Mouse (Mus musculus) macrophage (primary cell): Measurements from ENCODE around the gene Hectd2. TPM values are rescaled to one million over a fixed set of nuclear protein-coding genes. Genes with fewer than 3 reads are reported as not detected.

ENCODE experiments used
- H3K27ac ChIP-seq: fragments of 350-480 bp; formaldehyde crosslinking; 2 replicates; pipeline ENCODE4 v1.9.0; 2021
- H3K36me3 ChIP-seq: fragments of 350-480 bp; formaldehyde crosslinking; 2 replicates; pipeline ENCODE4 v1.9.0; 2021; ENCODE audit errors: inconsistent target
- H3K4me3 ChIP-seq: fragments of 350-480 bp; formaldehyde crosslinking; 2 replicates; pipeline ENCODE4 v1.9.0; 2021; ENCODE audit errors: inconsistent target
- H3K79me2 ChIP-seq: fragments of 350-480 bp; formaldehyde crosslinking; 2 replicates; pipeline ENCODE4 v1.9.0; 2021; ENCODE audit errors: inconsistent target
- WGBS: methylation state at CpG from one replicate; pipeline ENCODE4 v1.1.7; 2026; ENCODE audit warnings: inconsistent platforms; ENCODE audit not compliant: missing documents; 5-methylcytosine and 5-hydroxymethylcytosine counted together
- polyA plus RNA-seq: library from polyadenylated mRNA; stranded (reverse); fragments of 250-400 nt; gene quantifications from 3 replicates; pipeline ENCODE4 v1.2.4, GENCODE M21; 2018; ENCODE audit warnings: inconsistent platforms
- total RNA-seq, 78 experiments: library from RNA; depleted of rRNA; stranded (reverse); fragments of 250-400 nt; gene quantifications; 1 replicate in 9 of 78; 2 replicates in 24 of 78; 3 replicates in 43 of 78; 4 replicates in 2 of 78; pipeline ENCODE4 v1.2.4; 2018; ENCODE audit warnings: inconsistent platforms in 56 of 78

The Hectd2 gene
- total RNA-seq (2018; cell fraction: chromatin; rRNA removed), result 1 to 10 TPM; 1.3 to 9.6 (median 2.1) TPM
- total RNA-seq (2018; cell fraction: cytosol; rRNA removed), result under 1 TPM; 0.07 to 0.67 (median 0.27) TPM
- 10 to 100 TPM in 1 of 26 experiments, 1 to 10 TPM in 23, under 1 TPM in 2; 0.75 to 17.9 (median 1.8) TPM for total RNA-seq (2018; cell fraction: nucleus; rRNA removed)
- polyA plus RNA-seq, result 0.22 to 0.38 TPM (median 0.24 TPM) in 3 replicates

- 2% methylated on average over 64 of the region's 92 CpGs for WGBS
- Histone ChIP-seq H3K36me3 (no peaks in the 10 kb centered on the region), H3K27ac (no peak within 1 kb of the TSS), H3K4me3 (peak within 1 kb of the TSS; percentile 59), H3K79me2 (no peaks in the 10 kb centered on the region)
These were observed at the start of gene Hectd2 for GRCm38 (mm10) chr19:36554046-36554784. Gene Hectd2, plus strand, starts transcription at chr19:36554639.

DNA sequence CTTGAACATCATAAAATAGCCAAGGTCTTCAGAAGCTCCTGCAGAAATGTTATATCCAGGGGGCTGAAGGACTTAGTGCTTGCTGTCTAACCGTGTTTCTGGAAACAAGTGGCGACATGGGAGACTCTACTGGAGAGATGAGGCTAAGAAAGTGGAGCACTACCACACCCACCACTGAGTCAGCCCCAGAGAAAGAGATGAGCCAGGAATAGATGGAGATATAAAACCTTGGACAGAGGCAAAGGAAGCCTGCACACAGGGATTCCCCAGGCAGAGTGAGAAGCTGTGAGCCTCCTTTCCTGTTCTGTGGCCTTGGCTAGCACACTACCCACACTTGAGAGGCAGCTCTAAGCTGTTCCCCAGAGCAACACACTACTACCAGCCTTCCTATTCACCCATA is 49.7 kb upstream of the Hectd2 start:
- Histone ChIP-seq H3K79me2 (no peaks in the 10 kb centered on the region), H3K27ac (no peak overlapping the region), H3K36me3 (no peaks in the 10 kb centered on the region), H3K4me3 (no peak overlapping the region)
- whole genome bisulfite sequencing, result 100% methylated on average over 2 of the region's 2 CpGs

GRCm38 (mm10) chr19:36511305-36511704 is 43.1 kb upstream of the Hectd2 start:
- no peak overlapping the region for H3K4me3 ChIP-seq
- no peaks in the 10 kb centered on the region for H3K36me3 ChIP-seq
- H3K27ac ChIP-seq, result no peak overlapping the region
- no peaks in the 10 kb centered on the region for H3K79me2 ChIP-seq
- 62% methylated on average over 1 of the region's 1 CpGs for WGBS

DNA sequence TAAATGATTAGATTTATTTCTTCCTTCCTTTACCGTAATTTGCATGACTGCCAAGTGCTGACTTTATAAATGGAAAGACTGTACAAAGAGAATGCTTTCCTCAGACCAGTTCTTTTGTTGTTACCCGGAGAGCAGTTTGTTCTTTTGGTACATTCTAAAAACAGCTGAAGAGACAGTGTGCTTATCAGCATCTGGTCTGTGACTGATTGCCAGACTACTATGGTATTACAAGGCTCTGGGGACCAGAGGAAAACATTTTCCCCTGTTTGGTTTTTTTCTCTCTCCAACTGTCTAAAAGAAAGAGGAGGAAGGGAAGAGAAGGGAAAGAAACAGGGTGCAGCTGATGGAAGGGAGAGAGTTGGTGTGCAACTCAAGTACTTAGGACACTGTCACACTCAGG is 36.0 kb upstream of the Hectd2 start:
- Histone ChIP-seq H3K36me3 (no peaks in the 10 kb centered on the region), H3K79me2 (no peaks in the 10 kb centered on the region), H3K27ac (no peak overlapping the region), H3K4me3 (no peak overlapping the region)
- WGBS, result 20% methylated on average over 2 of the region's 2 CpGs

- H3K36me3 ChIP-seq, result no peaks in the 10 kb centered on the region
- H3K4me3 ChIP-seq, result no peak overlapping the region
- no peak overlapping the region for H3K27ac ChIP-seq
- WGBS, result 94% methylated on average over 2 of the region's 2 CpGs
- H3K79me2 ChIP-seq, result no peaks in the 10 kb centered on the region
These were observed 32.9 kb upstream of the Hectd2 start for GRCm38 (mm10) chr19:36521568-36521967.

- no peak overlapping the region for H3K27ac ChIP-seq
- no peaks in the 10 kb centered on the region for H3K36me3 ChIP-seq
- no peaks in the 10 kb centered on the region for H3K79me2 ChIP-seq
- no peak overlapping the region for H3K4me3 ChIP-seq
- WGBS, result 3% methylated on average over 3 of the region's 3 CpGs
These were observed 31.8 kb upstream of the Hectd2 start for GRCm38 (mm10) chr19:36522558-36523195.

DNA sequence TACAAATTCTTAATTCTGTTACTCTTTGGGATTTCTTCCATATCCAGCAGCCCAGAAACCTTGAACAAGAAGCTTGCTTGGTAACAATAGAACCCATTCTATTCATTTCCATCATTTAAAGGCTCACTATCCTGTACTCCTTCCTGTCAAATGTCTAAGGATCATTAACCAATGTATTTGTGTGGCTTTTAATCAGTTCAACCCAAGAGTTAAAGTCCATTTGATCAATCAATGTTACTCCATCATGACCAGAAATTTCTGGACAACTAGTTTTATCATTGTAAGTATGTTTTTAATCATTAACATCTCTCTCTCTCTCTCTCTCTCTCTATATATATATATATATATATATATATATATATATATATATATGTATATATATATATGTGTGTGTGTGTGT is 29.4 kb upstream of the Hectd2 start:
- H3K79me2 ChIP-seq, result no peaks in the 10 kb centered on the region
- H3K4me3 ChIP-seq, result no peak overlapping the region
- H3K36me3 ChIP-seq, result no peaks in the 10 kb centered on the region
- no peak overlapping the region for H3K27ac ChIP-seq

DNA sequence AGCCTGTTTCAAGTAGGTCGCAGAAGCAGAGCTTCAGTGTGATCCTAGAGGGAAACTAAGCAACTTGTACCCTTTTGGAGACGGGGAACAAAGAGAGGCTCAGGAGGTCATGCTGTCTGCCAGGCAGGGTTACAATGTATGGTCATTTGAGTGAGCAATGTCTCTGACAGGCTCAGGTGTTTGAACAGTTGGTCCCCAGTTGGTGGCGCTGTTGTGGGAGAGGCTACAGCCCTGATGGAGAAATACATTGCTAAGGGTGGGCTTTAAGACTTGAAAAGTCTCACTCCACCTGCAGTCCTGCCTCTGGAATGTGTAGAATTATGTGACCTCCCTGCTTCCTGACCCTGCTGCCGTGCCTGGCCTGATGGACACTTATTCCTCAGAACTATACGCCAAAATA is 21.4 kb upstream of the Hectd2 start:
- WGBS, result 49% methylated on average over 5 of the region's 5 CpGs
- Histone ChIP-seq H3K36me3 (no peaks in the 10 kb centered on the region), H3K4me3 (no peak overlapping the region), H3K79me2 (no peaks in the 10 kb centered on the region), H3K27ac (no peak overlapping the region)

DNA sequence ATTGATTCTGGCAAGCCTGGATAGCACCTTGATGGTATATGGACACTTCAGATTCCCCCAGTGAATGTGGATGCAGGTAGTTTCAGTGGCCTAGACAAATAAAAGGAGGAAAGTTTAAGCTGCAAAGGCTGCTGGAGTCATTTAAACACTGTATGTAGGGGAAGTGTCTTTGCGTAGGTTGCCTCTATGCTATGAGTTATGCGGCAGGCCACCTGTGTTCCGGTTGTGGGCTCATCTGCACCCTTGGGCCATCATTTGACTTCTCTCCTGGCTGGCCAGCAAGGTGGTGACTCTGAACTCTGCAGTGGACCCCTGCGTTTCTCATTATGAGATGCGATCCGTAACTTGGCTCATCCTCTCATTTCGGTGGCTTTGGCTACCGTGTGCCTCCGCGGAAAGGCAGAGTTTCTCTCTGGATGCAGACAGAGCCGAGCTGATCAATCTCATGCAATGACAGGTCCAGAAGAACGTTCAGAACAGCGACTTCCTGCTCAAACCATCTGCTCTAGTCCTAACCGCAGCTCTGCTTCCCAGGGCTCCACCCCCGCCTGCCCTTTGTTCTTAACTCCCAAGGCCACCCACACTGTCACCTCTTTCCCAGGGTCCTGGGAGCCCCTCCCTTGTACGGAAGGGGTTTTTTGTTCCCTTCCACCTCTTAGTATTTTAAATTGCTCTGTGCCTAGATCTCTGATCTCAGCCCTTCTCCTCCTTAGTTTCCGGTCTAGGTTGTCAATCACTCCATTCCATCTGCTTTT is 20.3 kb upstream of the Hectd2 start:
- Histone ChIP-seq H3K4me3 (no peak overlapping the region), H3K36me3 (no peaks in the 10 kb centered on the region), H3K79me2 (no peaks in the 10 kb centered on the region), H3K27ac (no peak overlapping the region)
- WGBS, result 19% methylated on average over 17 of the region's 17 CpGs

- Histone ChIP-seq H3K79me2 (no peaks in the 10 kb centered on the region), H3K4me3 (no peak overlapping the region), H3K36me3 (no peaks in the 10 kb centered on the region), H3K27ac (no peak overlapping the region)
- WGBS, result 75% methylated on average over 8 of the region's 8 CpGs
These were observed 19.7 kb upstream of the Hectd2 start for GRCm38 (mm10) chr19:36534766-36535140.

GRCm38 (mm10) chr19:36535186-36535585 is 19.3 kb upstream of the Hectd2 start:
- Histone ChIP-seq H3K79me2 (no peaks in the 10 kb centered on the region), H3K27ac (no peak overlapping the region), H3K36me3 (no peaks in the 10 kb centered on the region), H3K4me3 (no peak overlapping the region)
- 100% methylated on average over 2 of the region's 2 CpGs for WGBS

GRCm38 (mm10) chr19:36535878-36536277 is 18.6 kb upstream of the Hectd2 start:
- Histone ChIP-seq H3K36me3 (no peaks in the 10 kb centered on the region), H3K79me2 (no peaks in the 10 kb centered on the region), H3K27ac (no peak overlapping the region), H3K4me3 (no peak overlapping the region)
- 82% methylated on average over 6 of the region's 6 CpGs for WGBS

- H3K79me2 ChIP-seq, result no peaks in the 10 kb centered on the region
- H3K4me3 ChIP-seq, result no peak overlapping the region
- no peaks in the 10 kb centered on the region for H3K36me3 ChIP-seq
- 97% methylated on average over 9 of the region's 11 CpGs for WGBS
- H3K27ac ChIP-seq, result no peak overlapping the region
These were observed 17.5 kb upstream of the Hectd2 start for GRCm38 (mm10) chr19:36536929-36537328.

GRCm38 (mm10) chr19:36538528-36538927 is 15.9 kb upstream of the Hectd2 start:
- Histone ChIP-seq H3K4me3 (no peak overlapping the region), H3K79me2 (no peaks in the 10 kb centered on the region), H3K27ac (no peak overlapping the region), H3K36me3 (no peaks in the 10 kb centered on the region)
- WGBS, result 3% methylated on average over 4 of the region's 4 CpGs

GRCm38 (mm10) chr19:36539311-36539710 is 15.1 kb upstream of the Hectd2 start:
- no peaks in the 10 kb centered on the region for H3K36me3 ChIP-seq
- 100% methylated on average over 2 of the region's 2 CpGs for WGBS
- H3K4me3 ChIP-seq, result no peak overlapping the region
- no peak overlapping the region for H3K27ac ChIP-seq
- no peaks in the 10 kb centered on the region for H3K79me2 ChIP-seq
